Mouse (Mus musculus): ENCODE data around the gene Galnt2. TPM values are rescaled to one million over a fixed set of nuclear protein-coding genes. Genes with fewer than 3 reads are reported as not detected.

The Galnt2 gene
- polyA plus RNA-seq, 1 experiment from 2014 or later, result 44.7 TPM

DNA sequence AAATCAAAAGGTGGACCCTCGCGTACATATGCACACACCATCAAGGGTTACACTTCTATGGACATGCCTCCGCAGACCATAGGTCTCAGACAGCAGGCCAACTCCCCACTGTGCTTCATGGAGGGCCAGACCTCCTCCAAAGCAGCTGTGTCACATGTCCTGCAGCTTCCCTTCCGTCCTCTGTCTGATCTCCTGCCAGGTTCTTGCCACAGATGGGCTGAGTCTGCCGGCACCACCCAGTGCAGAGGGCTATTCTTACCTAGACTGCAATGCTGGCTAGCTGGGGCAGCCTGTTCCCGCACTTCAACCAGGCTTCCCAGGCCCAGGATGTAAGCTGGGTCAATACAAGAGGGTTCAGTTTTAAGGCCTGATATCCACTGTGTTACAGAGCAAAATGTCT lies 144.0 kb downstream of the Galnt2 start:
- no peaks in the 10 kb centered on the region for H3K9me3 ChIP-seq (replicated peaks)
- WGBS, result 55% methylated on average over 6 of the region's 6 CpGs
- peak; percentile 55; the same call in 1 of the 2 replicates for ATAC-seq (replicated peaks; ENCODE audit: insufficient number of reproducible peaks, insufficient read depth, low FRiP score, low read depth)
- 0 out of 2 replicates have a peak overlapping the region, but pooled peaks have one; percentile 35 for H3K27ac ChIP-seq
- no peaks in the 10 kb centered on the region for H3K36me3 ChIP-seq
- H3K4me3 ChIP-seq, result no peak overlapping the region
- no peak overlapping the region for H3K9ac ChIP-seq
- peaks cover 20% of the 10 kb centered on the region for H3K4me1 ChIP-seq (replicated peaks)
- H3K4me2 ChIP-seq, result no peak overlapping the region
- H3K27me3 ChIP-seq, result no peaks in the 10 kb centered on the region

GRCm38 (mm10) chr8:124375727-124376126 lies 144.5 kb downstream of the Galnt2 start:
- no peaks in the 10 kb centered on the region for H3K9me3 ChIP-seq (replicated peaks)
- no peak overlapping the region for H3K4me3 ChIP-seq
- H3K27me3 ChIP-seq, result no peaks in the 10 kb centered on the region
- 82% methylated on average over 9 of the region's 9 CpGs for WGBS
- H3K9ac ChIP-seq, result no peak overlapping the region
- H3K36me3 ChIP-seq, result no peaks in the 10 kb centered on the region
- H3K4me2 ChIP-seq, result no peak overlapping the region
- no peak for ATAC-seq (replicated peaks; ENCODE audit: insufficient number of reproducible peaks, insufficient read depth, low FRiP score, low read depth)
- H3K4me1 ChIP-seq (replicated peaks), result peaks cover 20% of the 10 kb centered on the region
- peak overlapping the region; percentile 35; the same call in 1 of the 2 replicates for H3K27ac ChIP-seq

- no peaks in the 10 kb centered on the region for H3K9me3 ChIP-seq (replicated peaks)
- WGBS, result 92% methylated on average over 12 of the region's 12 CpGs
- H3K27ac ChIP-seq, result no peak overlapping the region
- H3K4me2 ChIP-seq, result no peak overlapping the region
- H3K36me3 ChIP-seq, result no peaks in the 10 kb centered on the region
- no peaks in the 10 kb centered on the region for H3K27me3 ChIP-seq
- no peak overlapping the region for H3K9ac ChIP-seq
- no peak overlapping the region for H3K4me3 ChIP-seq
- H3K4me1 ChIP-seq (replicated peaks), result peaks cover 20% of the 10 kb centered on the region
- no peak for ATAC-seq (replicated peaks; ENCODE audit: insufficient number of reproducible peaks, insufficient read depth, low FRiP score, low read depth)
These were observed 145.2 kb downstream of the Galnt2 start for GRCm38 (mm10) chr8:124376406-124376805.

GRCm38 (mm10) chr8:124379289-124379688 lies 148.1 kb downstream of the Galnt2 start:
- no peaks in the 10 kb centered on the region for H3K27me3 ChIP-seq
- H3K27ac ChIP-seq, result no peak overlapping the region
- no peaks in the 10 kb centered on the region for H3K36me3 ChIP-seq
- H3K9ac ChIP-seq, result no peak overlapping the region
- H3K4me2 ChIP-seq, result no peak overlapping the region
- ATAC-seq (replicated peaks; ENCODE audit: insufficient number of reproducible peaks, insufficient read depth, low FRiP score, low read depth), result no peak
- no peak overlapping the region for H3K4me3 ChIP-seq
- H3K9me3 ChIP-seq (replicated peaks), result no peaks in the 10 kb centered on the region
- 52% methylated on average over 6 of the region's 6 CpGs for WGBS
- H3K4me1 ChIP-seq (replicated peaks), result peaks cover 16% of the 10 kb centered on the region

GRCm38 (mm10) chr8:124382235-124382634 lies 151.0 kb downstream of the Galnt2 start:
- Histone ChIP-seq H3K27ac (no peak overlapping the region), H3K4me2 (no peak overlapping the region), H3K9ac (no peak overlapping the region), H3K27me3 (no peaks in the 10 kb centered on the region), H3K4me3 (no peak overlapping the region), H3K9me3 (replicated peaks) (no peaks in the 10 kb centered on the region), H3K4me1 (replicated peaks) (no peaks in the 10 kb centered on the region), H3K36me3 (no peaks in the 10 kb centered on the region)
- no peak for ATAC-seq (replicated peaks; ENCODE audit: insufficient number of reproducible peaks, insufficient read depth, low FRiP score, low read depth)
- WGBS, result 58% methylated on average over 10 of the region's 10 CpGs

- no peak for ATAC-seq (replicated peaks; ENCODE audit: insufficient number of reproducible peaks, insufficient read depth, low FRiP score, low read depth)
- H3K4me1 ChIP-seq (replicated peaks), result no peaks in the 10 kb centered on the region
- no peak overlapping the region for H3K4me2 ChIP-seq
- no peaks in the 10 kb centered on the region for H3K27me3 ChIP-seq
- H3K36me3 ChIP-seq, result no peaks in the 10 kb centered on the region
- H3K27ac ChIP-seq, result no peak overlapping the region
- no peak overlapping the region for H3K9ac ChIP-seq
- no peaks in the 10 kb centered on the region for H3K9me3 ChIP-seq (replicated peaks)
- H3K4me3 ChIP-seq, result no peak overlapping the region
- 91% methylated on average over 19 of the region's 19 CpGs for WGBS
These were observed 153.1 kb downstream of the Galnt2 start for GRCm38 (mm10) chr8:124384336-124384735.

DNA sequence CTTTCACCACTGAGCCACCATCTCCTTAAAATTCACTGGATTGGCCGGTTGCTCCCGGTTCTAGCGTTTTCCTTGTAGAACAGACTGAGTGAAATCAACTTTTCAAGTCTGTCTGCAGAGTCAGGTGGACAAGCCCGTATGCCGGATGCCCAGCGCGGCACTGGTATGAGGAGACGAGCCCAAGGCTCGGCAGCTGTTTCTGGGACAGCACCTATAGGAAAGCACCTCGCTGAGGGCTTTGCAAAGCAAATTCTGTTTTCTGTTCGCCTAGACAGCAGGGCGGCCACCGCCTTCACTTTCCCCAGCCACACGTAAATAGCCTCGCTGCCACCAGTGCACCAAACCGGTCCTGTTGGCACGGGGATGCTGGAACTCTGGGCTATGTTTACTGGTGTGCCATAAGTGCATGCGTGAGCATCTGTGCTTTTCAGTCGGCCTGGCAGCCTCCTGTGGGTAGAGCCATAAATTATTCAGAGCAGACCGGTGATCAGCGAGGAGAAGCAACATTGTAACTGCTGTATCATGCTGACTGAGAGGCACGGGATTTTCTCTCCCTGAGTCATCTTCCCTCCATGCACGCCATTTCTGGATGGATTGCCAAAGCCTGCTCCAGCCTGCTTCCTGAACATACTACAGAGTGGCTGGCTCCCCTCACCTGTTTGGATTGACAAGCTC lies 155.2 kb downstream of the Galnt2 start:
- Histone ChIP-seq H3K9ac (no peak overlapping the region), H3K4me3 (no peak overlapping the region), H3K9me3 (replicated peaks) (no peaks in the 10 kb centered on the region), H3K4me2 (no peak overlapping the region), H3K36me3 (no peaks in the 10 kb centered on the region), H3K4me1 (replicated peaks) (no peaks in the 10 kb centered on the region), H3K27ac (no peak overlapping the region), H3K27me3 (no peaks in the 10 kb centered on the region)
- WGBS, result 85% methylated on average over 23 of the region's 23 CpGs
- no peak for ATAC-seq (replicated peaks; ENCODE audit: insufficient number of reproducible peaks, insufficient read depth, low FRiP score, low read depth)

GRCm38 (mm10) chr8:124389495-124389894 lies 158.3 kb downstream of the Galnt2 start:
- WGBS, result 74% methylated on average over 11 of the region's 11 CpGs
- no peak overlapping the region for H3K27ac ChIP-seq
- ATAC-seq (replicated peaks; ENCODE audit: insufficient number of reproducible peaks, insufficient read depth, low FRiP score, low read depth), result no peak
- H3K9ac ChIP-seq, result no peak overlapping the region
- no peak overlapping the region for H3K4me2 ChIP-seq
- H3K27me3 ChIP-seq, result no peaks in the 10 kb centered on the region
- no peaks in the 10 kb centered on the region for H3K9me3 ChIP-seq (replicated peaks)
- no peaks in the 10 kb centered on the region for H3K4me1 ChIP-seq (replicated peaks)
- no peak overlapping the region for H3K4me3 ChIP-seq
- H3K36me3 ChIP-seq, result no peaks in the 10 kb centered on the region

GRCm38 (mm10) chr8:124391191-124391590 lies 160.0 kb downstream of the Galnt2 start:
- Histone ChIP-seq H3K9ac (no peak overlapping the region), H3K27ac (no peak overlapping the region), H3K4me1 (replicated peaks) (no peaks in the 10 kb centered on the region), H3K4me2 (no peak overlapping the region), H3K4me3 (no peak overlapping the region), H3K9me3 (replicated peaks) (no peaks in the 10 kb centered on the region), H3K27me3 (no peaks in the 10 kb centered on the region), H3K36me3 (no peaks in the 10 kb centered on the region)
- ATAC-seq (replicated peaks; ENCODE audit: insufficient number of reproducible peaks, insufficient read depth, low FRiP score, low read depth), result no peak
- 84% methylated on average over 7 of the region's 7 CpGs for WGBS

DNA sequence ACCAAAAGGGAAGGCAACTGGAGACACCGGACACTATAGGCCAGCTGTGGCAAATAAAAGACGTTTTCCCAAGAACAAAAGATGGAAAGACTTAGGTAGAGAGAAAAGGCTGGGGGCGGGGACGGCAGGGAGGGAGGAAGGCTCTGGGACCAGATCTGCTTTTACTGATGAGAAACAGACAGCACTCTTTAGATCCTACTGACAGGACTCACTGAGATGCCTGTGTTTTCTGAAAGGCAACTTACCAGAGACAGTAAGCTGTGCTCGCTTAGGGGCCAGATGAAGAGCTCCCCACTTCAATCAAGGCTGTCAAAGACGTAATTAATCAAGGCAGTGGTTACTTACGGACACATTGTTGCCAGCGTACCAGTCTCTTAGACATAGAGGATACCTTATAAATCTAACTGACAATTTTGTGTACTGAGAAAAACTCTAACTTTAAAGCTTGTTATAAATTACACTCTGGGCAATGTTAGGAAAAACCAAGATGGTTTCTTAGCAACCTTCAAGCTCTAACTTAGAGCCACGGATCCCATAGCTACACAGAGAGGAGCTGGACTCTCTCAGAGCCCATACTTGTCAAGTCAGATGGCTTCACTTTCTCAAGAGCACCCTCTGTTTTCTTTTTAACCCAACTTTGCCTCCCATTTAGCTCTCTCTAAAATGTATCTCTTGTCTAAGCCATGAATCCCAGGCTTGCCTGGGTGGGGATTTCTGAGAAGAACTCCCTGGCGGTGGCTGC lies 161.3 kb downstream of the Galnt2 start:
- WGBS, result 58% methylated on average over 10 of the region's 10 CpGs
- H3K27ac ChIP-seq, result no peak overlapping the region
- no peak overlapping the region for H3K4me3 ChIP-seq
- no peak for ATAC-seq (replicated peaks; ENCODE audit: insufficient number of reproducible peaks, insufficient read depth, low FRiP score, low read depth)
- no peak overlapping the region for H3K9ac ChIP-seq
- peaks cover 2% of the 10 kb centered on the region for H3K4me1 ChIP-seq (replicated peaks)
- no peaks in the 10 kb centered on the region for H3K36me3 ChIP-seq
- no peaks in the 10 kb centered on the region for H3K27me3 ChIP-seq
- H3K9me3 ChIP-seq (replicated peaks), result no peaks in the 10 kb centered on the region
- no peak overlapping the region for H3K4me2 ChIP-seq

GRCm38 (mm10) chr8:124393013-124393412 lies 161.8 kb downstream of the Galnt2 start:
- no peak overlapping the region for H3K27ac ChIP-seq
- no peaks in the 10 kb centered on the region for H3K27me3 ChIP-seq
- 68% methylated on average over 5 of the region's 5 CpGs for WGBS
- no peak overlapping the region for H3K4me2 ChIP-seq
- H3K36me3 ChIP-seq, result no peaks in the 10 kb centered on the region
- H3K4me3 ChIP-seq, result no peak overlapping the region
- no peaks in the 10 kb centered on the region for H3K9me3 ChIP-seq (replicated peaks)
- H3K9ac ChIP-seq, result no peak overlapping the region
- H3K4me1 ChIP-seq (replicated peaks), result peaks cover 4% of the 10 kb centered on the region
- ATAC-seq (replicated peaks; ENCODE audit: insufficient number of reproducible peaks, insufficient read depth, low FRiP score, low read depth), result no peak

DNA sequence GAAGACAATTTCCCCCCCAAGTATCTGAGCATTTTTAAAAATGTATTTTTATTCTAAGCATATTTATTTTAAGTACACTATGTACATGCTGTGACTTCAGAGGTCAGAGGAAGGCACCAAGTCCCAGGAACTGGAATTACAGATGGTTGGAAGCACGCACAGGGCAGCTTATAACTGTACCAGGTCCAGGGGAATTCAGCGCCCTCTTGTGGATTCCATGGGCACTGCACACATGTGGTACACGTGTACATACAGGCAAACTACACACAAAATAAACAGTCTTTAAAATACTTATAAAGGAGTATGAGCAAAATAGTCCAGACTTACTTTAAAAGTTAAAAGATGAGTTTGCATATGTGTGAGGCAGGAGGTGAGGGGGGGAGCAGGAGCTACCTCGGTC lies 162.7 kb downstream of the Galnt2 start:
- WGBS, result 82% methylated on average over 4 of the region's 4 CpGs
- no peak overlapping the region for H3K4me3 ChIP-seq
- no peak for ATAC-seq (replicated peaks; ENCODE audit: insufficient number of reproducible peaks, insufficient read depth, low FRiP score, low read depth)

More for the DNA sequence above, 162.7 kb downstream of the Galnt2 start:
- Histone ChIP-seq H3K27me3 (no peaks in the 10 kb centered on the region), H3K27ac (no peak overlapping the region), H3K4me1 (replicated peaks) (peaks cover 5% of the 10 kb centered on the region), H3K36me3 (no peaks in the 10 kb centered on the region), H3K4me2 (no peak overlapping the region), H3K9ac (no peak overlapping the region), H3K9me3 (replicated peaks) (no peaks in the 10 kb centered on the region)
